Mouse (Mus musculus) lung, embryonic 15.5 days (tissue): ENCODE measurements around the gene Pnkd. TPM values are rescaled to one million over a fixed set of nuclear protein-coding genes. Genes with fewer than 3 reads are reported as not detected.
"Not testable (repeated sequence)": the region's sequence is repeated elsewhere in the genome, so short reads cannot be mapped to it uniquely, and the experiment has no call there.

ENCODE experiments used
- ATAC-seq: fragments of 200-750 bp; cut with Nextera tagmentation; 2 replicates; pipeline ENCODE4 v1.8.0; 2017; ENCODE audit warnings: moderate number of reproducible peaks, borderline replicate concordance; ENCODE audit not compliant: low FRiP score, low TSS enrichment; ENCODE audit errors: extremely low read depth
- H3K27ac ChIP-seq: fragments of 300-500 bp; sonication (generic); 2 replicates; pipeline ENCODE4 v1.5.1; 2015; ENCODE audit warnings: moderate library complexity, mild to moderate bottlenecking, inconsistent platforms
- H3K27me3 ChIP-seq: fragments of 300-500 bp; sonication (generic); 2 replicates; pipeline ENCODE4 v1.6.1; 2015; ENCODE audit warnings: inconsistent platforms
- H3K36me3 ChIP-seq: fragments of 300-500 bp; sonication (generic); 2 replicates; pipeline ENCODE4 v1.6.1; 2015; ENCODE audit warnings: inconsistent platforms
- H3K4me1 ChIP-seq: fragments of 300-500 bp; sonication (generic); 2 replicates; pipeline ENCODE4 v1.6.1; 2015; ENCODE audit warnings: inconsistent platforms
- H3K4me2 ChIP-seq: fragments of 300-500 bp; sonication (generic); 2 replicates; pipeline ENCODE4 v1.6.1; 2015; ENCODE audit warnings: inconsistent platforms, mild to moderate bottlenecking, moderate library complexity
- H3K4me3 ChIP-seq: fragments of 300-500 bp; sonication (generic); 2 replicates; pipeline ENCODE4 v1.5.1; 2015; ENCODE audit warnings: mild to moderate bottlenecking, inconsistent platforms
- H3K9ac ChIP-seq: fragments of 300-500 bp; sonication (generic); 2 replicates; pipeline ENCODE4 v1.6.1; 2015; ENCODE audit warnings: inconsistent platforms
- H3K9me3 ChIP-seq: fragments of 300-500 bp; sonication (generic); 2 replicates; pipeline ENCODE4 v1.6.1; 2016; ENCODE audit warnings: inconsistent platforms
- WGBS: fragments of 180-500 bp; shearing (Covaris S2); methylation state at CpG from one replicate; pipeline ENCODE4 v1.1.7; 2015; 5-methylcytosine and 5-hydroxymethylcytosine counted together
- polyA plus RNA-seq: library from polyadenylated mRNA; unstranded; fragments of >200 nt; fragmentation: Nextera tagmentation; extraction: Ambion mirVana; gene quantifications from 2 replicates; pipeline ENCODE4 v1.2.1, GENCODE M21; 2015

The Pnkd gene
- polyA plus RNA-seq, 1 experiment from 2014 or later, result 106 TPM

DNA sequence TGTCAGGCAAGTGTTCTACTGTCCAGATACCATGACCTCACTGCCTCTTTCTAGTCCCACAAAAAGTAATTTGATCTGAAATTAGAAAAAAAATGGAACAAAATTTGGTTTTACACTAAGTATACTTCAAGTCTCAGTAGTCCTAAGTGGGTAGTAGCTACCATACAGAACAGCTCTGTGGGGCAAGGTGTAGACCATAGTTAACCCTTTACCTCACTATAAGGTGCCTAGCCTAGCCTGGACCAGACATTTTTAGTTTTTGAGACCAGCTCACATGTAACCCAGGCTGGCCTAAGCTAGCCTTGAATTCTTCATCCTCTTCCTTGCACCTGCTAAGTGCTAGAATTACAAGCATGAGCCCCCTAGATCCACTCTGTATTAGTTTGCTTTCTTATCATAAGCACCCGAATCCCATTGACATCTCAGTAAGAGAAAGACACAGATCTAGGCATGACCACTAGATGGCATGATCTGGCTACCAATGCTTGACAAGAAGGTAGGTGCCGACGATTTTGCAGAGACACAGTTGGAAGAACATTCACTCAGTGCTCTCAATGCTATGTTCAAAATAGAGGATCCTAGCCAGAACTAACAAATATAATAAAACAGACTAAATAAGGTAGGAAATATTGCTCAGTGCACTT is 28.4 kb downstream of the Pnkd start:
- no peaks in the 10 kb centered on the region for H3K9me3 ChIP-seq
- peak; percentile 36; the same call in 1 of the 2 replicates for ATAC-seq
- H3K4me1 ChIP-seq, result no peaks in the 10 kb centered on the region; the same call in 1 of the 2 replicates
- H3K27me3 ChIP-seq, result no peaks in the 10 kb centered on the region
- no peak overlapping the region for H3K9ac ChIP-seq
- no peak overlapping the region for H3K4me3 ChIP-seq
- WGBS, result under 1% methylated on average over 3 of the region's 3 CpGs
- no peak overlapping the region for H3K4me2 ChIP-seq
- no peak overlapping the region for H3K27ac ChIP-seq
- H3K36me3 ChIP-seq, result no peaks in the 10 kb centered on the region

- 77% methylated on average over 3 of the region's 3 CpGs for WGBS
- Histone ChIP-seq H3K4me3 (no peak overlapping the region), H3K36me3 (no peaks in the 10 kb centered on the region), H3K27me3 (no peaks in the 10 kb centered on the region), H3K9me3 (no peaks in the 10 kb centered on the region), H3K27ac (no peak overlapping the region), H3K9ac (no peak overlapping the region), H3K4me1 (no peaks in the 10 kb centered on the region; the same call in 1 of the 2 replicates), H3K4me2 (no peak overlapping the region)
- no peak for ATAC-seq
These were observed 30.1 kb downstream of the Pnkd start for GRCm38 (mm10) chr1:74314796-74315195.

GRCm38 (mm10) chr1:74316114-74316827 is 31.5 kb downstream of the Pnkd start:
- H3K27me3 ChIP-seq, result no peaks in the 10 kb centered on the region
- ATAC-seq, result no peak
- H3K4me2 ChIP-seq, result no peak overlapping the region
- H3K4me3 ChIP-seq, result no peak overlapping the region
- H3K27ac ChIP-seq, result no peak overlapping the region
- 64% methylated on average over 4 of the region's 4 CpGs for WGBS
- no peaks in the 10 kb centered on the region for H3K36me3 ChIP-seq
- peaks cover 2% of the 10 kb centered on the region; the same call in 1 of the 2 replicates for H3K4me1 ChIP-seq
- H3K9me3 ChIP-seq, result no peaks in the 10 kb centered on the region
- H3K9ac ChIP-seq, result no peak overlapping the region

- Histone ChIP-seq H3K4me2 (no peak overlapping the region), H3K36me3 (no peaks in the 10 kb centered on the region), H3K4me1 (peaks cover 8% of the 10 kb centered on the region; the same call in 1 of the 2 replicates), H3K9me3 (no peaks in the 10 kb centered on the region), H3K27me3 (no peaks in the 10 kb centered on the region), H3K4me3 (no peak overlapping the region), H3K9ac (no peak overlapping the region), H3K27ac (no peak overlapping the region)
- ATAC-seq, result no peak
- WGBS, result 85% methylated on average over 3 of the region's 3 CpGs
These were observed 34.0 kb downstream of the Pnkd start for GRCm38 (mm10) chr1:74318711-74319110.

DNA sequence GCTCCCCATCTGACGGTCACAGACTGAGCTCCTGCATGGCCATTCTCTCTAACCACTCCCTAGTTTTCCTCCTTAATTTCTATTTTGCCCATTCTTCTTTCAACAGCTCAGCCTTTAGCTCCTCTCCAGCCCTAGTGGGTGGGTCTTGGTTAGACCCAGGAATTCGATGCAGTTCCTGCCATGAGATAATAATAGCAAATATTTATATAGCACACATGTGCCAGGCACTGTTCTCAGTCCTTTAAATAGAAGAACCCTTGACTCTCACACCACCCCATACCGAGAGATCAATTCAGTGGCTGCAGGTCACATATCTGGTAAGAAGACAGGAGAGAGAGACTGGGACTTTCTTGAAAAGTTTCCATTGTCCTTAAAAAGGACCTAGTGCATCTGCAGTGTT is 36.7 kb downstream of the Pnkd start:
- Histone ChIP-seq H3K4me1 (peaks cover 8% of the 10 kb centered on the region; the same call in 1 of the 2 replicates), H3K9ac (no peak overlapping the region), H3K9me3 (no peaks in the 10 kb centered on the region), H3K4me2 (no peak overlapping the region), H3K27ac (peak overlapping the region; percentile 69), H3K27me3 (no peaks in the 10 kb centered on the region), H3K4me3 (no peak overlapping the region), H3K36me3 (no peaks in the 10 kb centered on the region)
- 22% methylated on average over 3 of the region's 3 CpGs for WGBS
- no peak for ATAC-seq

DNA sequence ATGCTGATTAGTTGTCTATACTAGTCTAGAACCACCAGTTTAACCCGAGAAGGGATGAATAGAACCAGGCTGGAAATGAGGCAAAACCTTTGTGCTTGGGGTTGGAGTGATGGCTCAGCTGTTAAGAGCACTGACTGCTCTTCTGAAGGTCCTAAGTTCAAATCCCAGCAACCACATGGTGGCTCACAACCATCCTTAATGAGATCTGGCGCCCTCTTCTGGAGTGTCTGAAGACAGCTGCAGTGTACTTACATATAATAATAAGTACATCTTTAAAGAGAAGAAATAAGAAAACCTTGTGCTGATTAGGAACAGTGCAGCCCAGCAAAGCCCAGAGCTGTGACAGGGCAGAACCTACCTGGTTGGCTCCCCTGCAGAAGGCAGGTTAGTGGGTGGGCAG is 42.2 kb downstream of the Pnkd start:
- ATAC-seq, H3K9me3 ChIP-seq: not testable (repeated sequence)
- WGBS, result 73% methylated on average over 2 of the region's 2 CpGs

GRCm38 (mm10) chr1:74329899-74330431 is 45.2 kb downstream of the Pnkd start:
- Histone ChIP-seq H3K9me3 (no peaks in the 10 kb centered on the region), H3K36me3 (no peaks in the 10 kb centered on the region), H3K27ac (0 out of 2 replicates have a peak overlapping the region, but pooled peaks have one; percentile 38), H3K4me2 (no peak overlapping the region), H3K4me1 (peaks cover 38% of the 10 kb centered on the region), H3K9ac (no peak overlapping the region), H3K4me3 (no peak overlapping the region), H3K27me3 (no peaks in the 10 kb centered on the region)
- ATAC-seq, result no peak
- 62% methylated on average over 7 of the region's 7 CpGs for WGBS

More for the DNA sequence above, 42.2 kb downstream of the Pnkd start:
- H3K4me3 ChIP-seq, H3K9ac ChIP-seq, H3K4me2 ChIP-seq, H3K27ac ChIP-seq, H3K36me3 ChIP-seq, H3K27me3 ChIP-seq: not testable (repeated sequence)
- H3K4me1 ChIP-seq, result peaks cover 20% of the 10 kb centered on the region

DNA sequence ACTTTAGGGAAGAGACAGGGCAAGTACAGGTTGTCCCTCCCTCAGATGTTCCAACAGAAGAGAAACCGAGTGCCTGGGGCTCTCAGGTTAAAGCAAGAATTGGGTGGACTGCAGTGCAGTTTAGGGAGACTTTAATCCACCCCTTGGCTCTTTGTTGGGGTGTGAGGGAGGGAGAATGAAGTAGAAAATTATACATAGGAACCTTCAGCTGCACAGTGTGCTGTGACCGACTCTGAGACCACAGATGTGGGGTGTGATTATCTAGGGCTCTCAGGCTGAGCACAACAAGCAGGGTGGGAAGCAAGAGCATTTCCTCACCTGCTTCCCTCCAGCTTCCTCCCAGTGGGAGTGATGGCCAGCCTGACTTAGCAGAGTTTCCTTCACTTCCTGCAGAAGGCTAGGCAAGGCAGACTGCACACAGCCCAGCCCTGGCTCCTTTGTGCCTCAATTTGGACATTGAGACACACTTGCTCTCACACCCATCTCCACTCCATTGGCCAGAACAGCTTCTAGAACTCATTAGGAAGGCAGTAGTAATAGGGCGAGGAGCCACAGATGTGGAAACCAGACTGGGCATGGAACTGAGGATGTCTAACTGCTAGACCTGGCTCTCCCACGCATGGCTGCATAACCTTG is 46.4 kb downstream of the Pnkd start:
- no peaks in the 10 kb centered on the region for H3K9me3 ChIP-seq
- H3K27ac ChIP-seq, result peak overlapping the region; percentile 89
- WGBS, result 71% methylated on average over 4 of the region's 4 CpGs
- no peaks in the 10 kb centered on the region for H3K27me3 ChIP-seq
- H3K4me3 ChIP-seq, result no peak overlapping the region
- no peaks in the 10 kb centered on the region for H3K36me3 ChIP-seq
- no peak for ATAC-seq
- H3K9ac ChIP-seq, result no peak overlapping the region
- peaks cover 38% of the 10 kb centered on the region for H3K4me1 ChIP-seq
- no peak overlapping the region for H3K4me2 ChIP-seq

DNA sequence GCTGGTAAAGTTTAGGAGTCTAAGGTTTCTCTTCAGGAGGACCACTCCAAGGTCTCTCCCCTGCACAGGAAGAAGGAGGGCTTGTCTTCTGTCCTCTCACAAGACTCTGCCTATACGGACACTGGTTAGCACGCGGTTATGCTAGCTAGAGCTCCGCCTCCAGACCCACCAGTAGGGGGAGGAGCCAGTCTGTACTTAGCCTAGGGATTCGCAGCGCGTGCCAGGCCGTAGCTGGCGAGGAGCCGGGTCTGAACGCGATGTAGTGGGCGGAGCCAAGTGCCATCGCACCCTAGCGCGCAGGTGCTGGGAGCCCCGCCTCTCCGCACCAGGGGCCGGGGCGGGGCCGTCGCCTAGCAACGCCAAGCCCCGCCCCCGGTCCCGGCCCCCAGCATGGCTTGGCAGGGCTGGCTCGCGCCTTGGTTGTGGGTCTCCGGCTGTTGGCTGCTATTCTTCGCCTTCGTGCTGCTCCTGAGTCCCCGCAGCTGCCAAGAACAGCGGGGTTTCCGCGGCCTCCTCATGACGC is 47.6 kb downstream of the Pnkd start:
- Histone ChIP-seq H3K36me3 (no peaks in the 10 kb centered on the region), H3K9me3 (no peaks in the 10 kb centered on the region), H3K4me2 (peak overlapping the region; percentile 83), H3K9ac (peak overlapping the region; percentile 57), H3K4me3 (peak overlapping the region; percentile 53), H3K4me1 (peaks cover 38% of the 10 kb centered on the region), H3K27me3 (no peaks in the 10 kb centered on the region), H3K27ac (peak overlapping the region; percentile 89)
- WGBS, result under 1% methylated on average over 36 of the region's 36 CpGs
- ATAC-seq, result peak; percentile 96

- no peaks in the 10 kb centered on the region for H3K9me3 ChIP-seq
- 2% methylated on average over 9 of the region's 9 CpGs for WGBS
- peaks cover 38% of the 10 kb centered on the region for H3K4me1 ChIP-seq
- H3K27ac ChIP-seq, result peak overlapping the region; percentile 89
- H3K4me2 ChIP-seq, result peak overlapping the region; percentile 83
- peak overlapping the region; percentile 57 for H3K9ac ChIP-seq
- H3K36me3 ChIP-seq, result no peaks in the 10 kb centered on the region
- no peak for ATAC-seq
- H3K4me3 ChIP-seq, result peak overlapping the region; percentile 53
- H3K27me3 ChIP-seq, result no peaks in the 10 kb centered on the region
These were observed 48.2 kb downstream of the Pnkd start for GRCm38 (mm10) chr1:74332930-74333329.

DNA sequence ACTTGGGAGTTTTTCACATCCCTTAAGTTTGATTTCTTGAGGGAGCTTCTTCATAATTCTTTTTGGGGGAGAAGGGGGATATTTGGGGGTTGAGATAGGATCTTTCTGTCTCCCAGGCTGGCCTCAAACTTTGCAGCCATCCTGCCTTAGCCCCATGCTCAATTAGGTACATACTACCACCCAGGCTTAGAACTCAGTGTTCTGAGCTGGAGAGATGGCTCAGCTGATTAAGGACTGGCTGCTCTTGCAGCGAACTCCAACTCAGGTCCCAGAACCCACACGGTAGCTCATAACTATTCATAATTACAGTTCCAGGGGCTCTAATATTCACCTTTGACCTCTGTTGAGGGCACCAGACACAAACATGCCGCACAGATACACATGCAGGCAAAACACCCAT is 49.9 kb downstream of the Pnkd start:
- Histone ChIP-seq H3K4me1 (peaks cover 38% of the 10 kb centered on the region), H3K4me3 (no peak overlapping the region), H3K9ac (no peak overlapping the region), H3K4me2 (no peak overlapping the region), H3K27me3 (no peaks in the 10 kb centered on the region), H3K36me3 (no peaks in the 10 kb centered on the region), H3K27ac (no peak overlapping the region), H3K9me3 (no peaks in the 10 kb centered on the region)
- ATAC-seq, result no peak
- WGBS, result 81% methylated on average over 3 of the region's 3 CpGs
